Mouse (Mus musculus) mature B cell (primary cell): ENCODE measurements around the gene Mterf4.
"Not testable (repeated sequence)": the region's sequence is repeated elsewhere in the genome, so short reads cannot be mapped to it uniquely, and the experiment has no call there.

ENCODE experiments used
- in situ Hi-C: fragments of 300-500 bp; cut with MboI; formaldehyde crosslinking; loops from 2 replicates; pipeline ENCODE4 v1.14.3; 2019

The Mterf4 gene

GRCm38 (mm10) chr1:93305581-93306337 is at the start of gene Mterf4:
Gene Mterf4 (minus strand): TSS chr1:93305915.
- in situ Hi-C loops: no loop called here

DNA sequence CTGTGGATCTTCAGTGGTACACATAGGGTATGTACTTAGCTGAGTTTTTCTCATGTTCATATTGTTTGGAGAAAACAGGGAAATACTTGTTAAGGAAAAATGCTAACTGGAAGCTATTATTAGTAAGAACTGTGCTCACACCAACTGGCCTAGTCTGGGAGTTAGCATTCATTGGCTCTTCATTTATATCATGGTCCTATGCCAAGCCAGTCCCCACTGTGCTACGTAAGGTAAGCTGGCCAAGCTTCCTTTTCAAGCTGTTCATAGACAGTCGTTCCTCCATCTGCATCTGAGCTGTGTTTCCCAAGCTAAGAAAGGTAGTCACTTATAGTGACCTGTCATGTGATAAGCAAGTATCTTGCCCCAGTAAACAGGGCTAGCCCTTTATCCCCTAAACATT is 47.0 kb upstream of the Mterf4 start:
- in situ Hi-C loops: no loop called here

- in situ Hi-C loops: no loop called here
Measured at GRCm38 (mm10) chr1:93349701-93350100, 44.0 kb upstream of the Mterf4 start.

- in situ Hi-C loops: no loop called here
Measured at GRCm38 (mm10) chr1:93347176-93347575, 41.5 kb upstream of the Mterf4 start.

DNA sequence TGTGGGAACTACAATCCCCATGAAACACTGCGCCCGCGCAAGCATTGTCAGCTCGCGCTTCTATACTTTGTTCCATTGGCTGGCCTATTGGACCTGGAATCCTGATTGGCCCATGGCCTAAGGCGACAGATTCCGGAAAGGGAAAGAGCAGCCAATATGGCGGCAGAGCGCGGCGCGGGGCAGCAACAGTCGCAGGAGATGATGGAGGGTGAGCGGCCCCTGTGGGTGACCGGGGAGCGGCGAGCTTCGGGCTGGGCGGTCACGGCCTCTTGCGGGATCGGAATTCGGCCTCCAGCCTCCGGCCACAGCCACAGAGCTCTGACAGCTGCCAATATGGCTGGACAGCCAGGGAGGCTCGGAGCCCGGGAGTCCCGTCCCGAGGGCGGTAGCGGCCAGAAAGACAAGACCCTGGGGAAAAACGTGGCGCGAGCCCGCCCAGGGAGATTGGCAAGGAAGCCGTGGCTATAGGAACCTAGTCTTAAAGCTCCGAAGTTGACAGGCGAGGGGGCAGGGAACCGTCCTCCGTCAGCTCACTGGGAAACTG is 37.9 kb upstream of the Mterf4 start:
- in situ Hi-C loops: no loop called here

DNA sequence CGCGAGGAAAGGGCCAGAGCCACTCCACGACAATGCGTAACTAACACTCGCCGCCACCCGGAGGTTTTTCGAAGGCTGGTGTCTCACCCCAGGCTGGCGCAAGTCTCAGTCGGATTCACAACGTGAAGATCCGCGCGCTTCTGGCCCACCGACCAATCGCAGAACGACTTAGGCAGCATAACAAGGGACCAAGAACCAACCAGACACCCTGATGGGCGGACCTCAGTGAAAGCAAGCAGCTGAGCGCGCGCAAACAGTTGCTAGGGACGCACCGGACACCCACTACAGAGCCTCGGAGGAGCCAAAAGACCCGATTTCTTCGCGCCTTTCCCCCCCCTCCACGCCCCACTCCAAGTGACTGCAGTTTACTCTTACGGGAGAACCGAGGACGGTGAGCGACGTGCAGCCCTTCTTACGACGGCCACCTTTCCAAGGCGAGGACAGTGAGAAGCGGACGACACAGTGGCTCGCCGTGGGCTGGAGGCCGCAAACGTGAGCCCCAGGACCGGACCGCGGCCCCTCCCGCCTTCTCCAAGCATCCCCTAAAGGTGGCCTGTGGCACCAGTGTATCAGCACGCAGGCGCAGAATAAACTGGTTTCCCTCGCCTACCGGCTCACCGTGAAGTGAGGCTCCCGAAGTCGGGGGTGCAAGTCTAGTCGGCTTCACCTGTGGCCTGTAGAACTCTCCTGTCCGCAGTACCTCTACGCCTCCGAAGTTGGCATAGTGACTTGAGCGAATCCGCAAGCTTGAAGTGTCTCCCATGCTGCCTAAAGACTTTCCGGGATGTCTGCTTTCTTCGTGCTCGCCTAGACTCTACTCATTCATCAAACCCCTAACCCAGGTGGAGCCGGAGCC is 37.2 kb upstream of the Mterf4 start, which contains the start of the genes Ppp1r7 and Pask:
Ppp1r7 (plus strand) TSS at position 207 of the 856 bp plus-strand sequence.
Pask (minus strand) TSS at position 835 of the 856 bp plus-strand sequence.
- in situ Hi-C loops: no loop called here

GRCm38 (mm10) chr1:93334621-93335020 is 28.9 kb upstream of the Mterf4 start:
- in situ Hi-C loops: no loop called here

- in situ Hi-C loops: no loop called here
Measured at GRCm38 (mm10) chr1:93326446-93326845, 20.7 kb upstream of the Mterf4 start.

GRCm38 (mm10) chr1:93323973-93324372 is 18.3 kb upstream of the Mterf4 start:
- in situ Hi-C loops: no loop called here

DNA sequence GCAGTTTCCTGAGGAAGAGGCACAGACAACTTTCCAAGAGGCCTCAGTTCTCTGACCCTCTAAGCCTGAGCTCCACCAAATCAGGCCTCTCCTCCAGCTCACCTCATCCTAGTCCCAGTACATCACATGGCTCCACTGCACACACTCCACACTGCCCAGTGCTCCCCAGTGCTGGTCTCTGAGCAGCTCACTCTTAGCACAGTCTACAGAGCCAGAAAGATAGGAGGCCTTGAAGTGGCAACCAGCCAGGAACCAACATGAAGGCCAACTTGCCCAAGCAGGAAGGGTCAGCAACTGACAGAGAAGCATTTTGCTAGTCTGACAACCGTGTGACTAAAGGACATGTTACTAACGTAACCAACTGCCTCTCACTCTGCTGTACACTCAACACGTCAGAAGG is 5.1 kb downstream of the Mterf4 start:
- in situ Hi-C loops: no loop called here

DNA sequence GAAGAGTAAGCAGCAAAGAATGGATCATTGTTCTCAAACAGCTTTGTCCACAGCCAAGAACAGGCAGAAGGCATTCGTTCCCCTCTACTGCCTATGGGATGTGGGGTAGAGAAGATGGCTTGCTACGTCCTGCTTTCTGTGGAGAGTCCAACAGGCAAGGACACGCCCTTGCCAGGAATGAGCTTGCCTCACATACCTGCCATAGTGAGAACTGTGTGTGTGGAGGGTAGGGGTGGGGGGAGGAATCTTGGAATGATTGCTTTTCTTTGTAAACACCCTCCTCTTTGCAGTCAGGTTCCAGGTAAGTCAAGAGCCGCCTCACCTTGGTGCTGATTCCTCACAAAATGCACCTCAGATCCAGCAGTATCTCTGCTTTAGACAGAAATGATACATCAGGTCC is 5.9 kb downstream of the Mterf4 start:
- in situ Hi-C loops: no loop called here

GRCm38 (mm10) chr1:93294491-93294890 is 11.2 kb downstream of the Mterf4 start:
- in situ Hi-C loops: not testable (repeated sequence)

- in situ Hi-C loops: no loop called here
Measured at GRCm38 (mm10) chr1:93292006-93292405, 13.7 kb downstream of the Mterf4 start.

DNA sequence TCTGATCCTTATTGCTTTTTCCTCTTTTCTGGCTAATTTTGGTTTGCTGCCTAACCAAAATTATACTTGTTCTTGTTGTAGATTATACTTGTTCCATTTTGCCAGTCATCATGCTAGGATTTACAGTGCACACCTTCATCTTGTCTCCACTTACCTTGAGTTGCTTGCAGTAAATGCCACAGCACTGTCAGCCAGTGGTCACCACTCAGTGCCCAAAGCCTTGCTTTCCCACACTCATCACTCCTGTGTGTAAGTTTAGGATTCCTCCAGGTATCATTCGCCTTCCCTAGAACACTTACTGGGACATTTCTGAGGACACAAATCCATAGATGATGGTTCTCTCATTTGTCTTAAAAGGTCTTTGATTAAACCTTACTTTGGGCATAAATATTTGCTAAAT is 14.1 kb downstream of the Mterf4 start:
- in situ Hi-C loops: no loop called here

- in situ Hi-C loops: no loop called here
Measured at GRCm38 (mm10) chr1:93290956-93291355, 14.8 kb downstream of the Mterf4 start.

DNA sequence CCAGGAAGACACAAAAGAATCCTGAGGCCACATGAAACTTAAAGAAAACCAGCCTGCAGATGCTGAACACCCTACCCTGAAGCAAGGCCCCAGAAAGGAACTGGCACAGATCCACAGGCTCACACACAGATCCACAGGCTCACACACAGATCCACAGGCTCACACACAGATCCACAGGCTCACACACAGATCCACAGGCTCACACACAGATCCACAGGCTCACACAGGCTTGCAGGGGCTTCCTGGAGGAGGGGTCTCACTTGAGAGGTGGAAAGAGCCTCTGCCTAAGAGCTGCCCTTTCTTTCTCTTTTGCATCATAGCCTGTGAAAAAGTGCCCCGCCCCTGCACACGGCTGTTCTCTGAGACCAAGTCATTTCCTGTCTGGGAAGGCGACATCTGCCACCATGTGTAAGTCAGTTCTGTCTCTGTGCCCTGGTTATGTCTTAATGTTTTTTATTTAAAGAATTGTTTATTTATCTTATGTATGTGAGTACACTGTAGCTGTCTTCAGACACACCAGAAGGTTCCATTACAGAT is 16.0 kb downstream of the Mterf4 start:
- in situ Hi-C loops: no loop called here

DNA sequence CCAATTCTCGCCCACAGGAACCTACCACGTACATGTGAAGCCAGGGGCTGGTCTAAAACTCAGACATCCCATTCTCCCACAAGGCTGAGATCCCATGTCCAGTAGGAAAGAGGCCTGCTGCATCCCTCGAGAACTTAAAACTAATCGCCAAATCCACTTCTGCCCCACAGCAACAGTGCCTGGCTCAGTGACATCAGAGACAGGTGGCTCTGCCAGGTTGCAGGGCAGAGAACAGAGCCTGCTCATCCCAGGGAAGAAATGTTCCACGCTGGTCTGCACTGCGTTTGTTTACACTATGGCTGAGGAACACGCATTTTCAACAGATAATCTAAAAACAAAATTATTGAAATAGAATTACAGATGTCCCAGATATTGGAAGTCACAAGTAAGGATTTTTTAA is 28.7 kb downstream of the Mterf4 start:
- in situ Hi-C loops: no loop called here

- in situ Hi-C loops: no loop called here
Measured at GRCm38 (mm10) chr1:93275561-93275960, 30.2 kb downstream of the Mterf4 start.

DNA sequence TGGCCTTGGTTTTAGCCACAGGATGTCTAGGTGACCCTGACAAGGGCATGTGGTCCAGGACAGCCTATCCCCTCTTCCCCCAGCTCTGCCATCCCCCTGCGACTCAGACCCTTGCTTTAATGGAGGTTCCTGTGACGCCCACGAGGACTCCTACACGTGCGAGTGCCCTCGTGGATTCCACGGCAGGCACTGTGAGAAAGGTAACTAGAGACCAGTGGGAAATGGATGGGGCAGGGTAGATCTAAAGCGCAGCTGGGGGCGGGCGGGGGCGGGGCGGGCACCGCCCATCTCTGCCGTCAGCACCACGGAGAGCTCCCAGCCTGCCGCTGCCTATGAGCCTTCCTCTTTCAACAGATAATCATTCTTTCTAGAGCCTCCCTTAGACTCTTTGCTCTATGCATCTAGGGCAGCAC is 33.3 kb downstream of the Mterf4 start:
- in situ Hi-C loops: no loop called here

DNA sequence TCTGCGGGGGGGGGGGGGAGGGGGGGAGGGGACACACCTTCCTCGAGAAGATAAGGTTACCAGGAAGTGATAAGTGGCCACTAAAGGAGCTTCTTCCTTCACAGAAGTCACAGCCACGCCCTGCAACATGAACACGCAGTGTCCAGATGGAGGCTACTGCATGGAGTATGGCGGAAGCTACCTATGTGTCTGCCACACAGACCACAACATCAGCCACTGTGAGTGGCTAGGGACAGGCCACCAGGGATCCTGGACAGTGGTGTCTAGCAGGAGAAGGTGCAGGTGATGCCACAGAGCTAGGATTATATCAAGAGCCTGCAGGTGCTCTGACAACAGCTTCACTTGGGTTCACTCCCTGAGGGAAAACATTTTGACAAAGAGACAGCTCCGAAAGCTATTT is 34.0 kb downstream of the Mterf4 start:
- in situ Hi-C loops: no loop called here

DNA sequence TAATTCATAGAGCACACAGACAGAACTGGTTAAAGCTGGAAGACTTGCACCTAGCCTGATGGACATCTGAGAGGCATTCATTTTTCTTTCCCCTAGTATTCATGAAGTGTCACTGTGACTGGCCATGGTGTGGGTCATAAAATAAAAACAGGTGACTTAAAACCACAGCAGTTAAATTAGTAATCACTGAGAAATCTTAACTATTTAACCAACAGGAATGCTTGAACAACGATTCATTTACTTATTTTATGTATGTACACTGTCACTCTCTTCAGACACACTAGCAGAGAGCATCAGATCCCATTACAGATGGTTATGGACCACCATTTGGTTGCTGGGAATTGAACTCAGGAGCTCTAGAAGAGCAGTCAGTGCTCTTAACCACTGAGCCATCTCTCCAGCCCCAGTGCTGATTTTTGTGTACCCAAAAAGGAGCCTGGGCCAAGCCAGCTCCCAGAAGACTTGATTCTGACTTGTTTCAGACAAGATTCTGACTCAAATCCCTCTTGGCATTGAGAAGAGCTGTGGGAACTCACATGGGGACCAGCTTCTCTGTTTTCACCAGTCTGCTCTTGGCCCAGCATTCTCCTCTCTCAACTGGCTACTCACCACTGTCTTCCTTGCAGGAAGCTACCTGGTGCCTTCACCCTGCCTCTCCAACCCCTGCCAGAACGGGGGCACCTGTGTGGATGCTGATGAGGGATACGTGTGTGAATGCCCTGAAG is 35.0 kb downstream of the Mterf4 start:
- in situ Hi-C loops: no loop called here

DNA sequence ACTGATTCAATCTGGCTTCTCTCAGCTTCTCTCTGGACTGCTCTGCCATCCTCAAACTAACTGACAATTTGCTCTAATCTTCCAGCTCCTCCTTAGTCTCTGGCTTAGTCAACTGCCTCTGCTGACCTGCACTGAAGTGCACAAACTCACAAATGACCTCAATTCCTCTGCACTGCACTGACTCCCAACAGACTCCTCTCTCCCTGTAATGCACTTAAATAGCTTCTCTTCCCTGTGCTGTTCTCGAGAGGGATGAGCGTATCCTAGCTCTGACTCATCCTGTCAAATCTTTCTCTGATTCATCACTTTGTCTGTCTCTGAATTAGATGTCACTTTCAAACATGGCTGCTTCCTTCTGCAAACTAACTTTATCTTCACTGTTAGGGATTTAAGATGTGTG is 37.5 kb downstream of the Mterf4 start:
- in situ Hi-C loops: no loop called here
